8 mouse cellular contexts compared by ENCODE assay signal in genomic region chr3:86142263-86142933, GRCm38 (mm10). TPM values are rescaled to one million over a fixed set of nuclear protein-coding genes. Genes with fewer than 3 reads are reported as not detected.
DNase-seq lines count a peak whose midpoint lies in the region; ATAC-seq lines count a peak whose summit lies in the region.

Gene Rps3a1, minus strand, starts transcription at chr3:86142702.

- peak; percentile 94 for ATAC-seq in megakaryocyte progenitor cell, adult 5-6 weeks (replicated peaks; ENCODE audit: poor library complexity)

- peak; percentile 98 for DNase-seq in adipocyte (ENCODE audit: low spot score)
- peak; percentile 99 for DNase-seq in embryo, embryonic 10 days (ENCODE audit: low spot score)
- peak; percentile 99 for DNase-seq in gastrocnemius, postnatal 10 days
- DNase-seq in induced T-regulatory cell, adult 2 months (ENCODE audit: low read depth) = peak; percentile 99
- peak; percentile 93 to 99 for DNase-seq in left cerebral cortex, adult 9 months (ENCODE audit: low spot score in 2 of 2)
- DNase-seq in right cerebral cortex, postnatal 14 days = peak; percentile 98
- DNase-seq in urinary bladder, postnatal 36 days (ENCODE audit: low spot score in 2 of 2) = peak; percentile 98

RNA-seq across cellular contexts. Expression of gene Rps3a1, which starts in this region (rescaled TPM):
- total RNA-seq in gastrocnemius, postnatal 10 days (2021) = 100 to 1,000 TPM; 713 to 722 TPM
- total RNA-seq in megakaryocyte progenitor cell, adult 5-6 weeks (2015) = 3,851 and 3,962 TPM in 2 replicates
- 6,854 and 7,683 TPM in 2 replicates for total RNA-seq in megakaryocyte progenitor cell, adult 5-6 weeks (2017)

Comparison
In these comparisons a context has a peak if more than half of its experiments do, and no peak if none do; other contexts are left out.
1. Peak in every context shown above with its lines: DNase-seq and ATAC-seq.
2. RNA of gene Rps3a1 (total RNA-seq): 3,851 to 7,683 TPM in megakaryocyte progenitor cell, adult 5-6 weeks; 713 to 722 TPM in gastrocnemius, postnatal 10 days; every median in the first group is over 4 times any median in the second.